Mouse (Mus musculus): ENCODE data around the gene Pla2g3.

The Pla2g3 gene

DNA sequence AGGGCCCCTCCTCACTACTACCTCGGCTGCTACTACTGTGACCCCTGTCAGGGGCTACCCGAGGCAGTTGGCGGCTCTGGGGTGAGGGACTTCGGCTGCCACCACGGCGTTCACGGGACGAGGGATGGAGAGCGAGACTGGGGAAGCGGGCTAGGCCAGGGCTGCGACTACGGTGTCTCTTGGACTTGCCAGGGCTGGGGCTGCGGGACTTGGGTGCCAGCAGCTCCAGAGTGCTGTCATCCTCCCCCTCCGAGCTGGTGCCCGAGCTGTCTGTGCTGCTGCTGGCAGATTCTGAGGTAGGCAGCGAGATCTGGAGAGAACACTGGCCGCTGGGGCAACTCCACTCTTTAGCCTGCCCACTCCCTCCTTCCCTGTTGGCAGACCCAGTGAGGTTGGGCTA is 6.8 kb downstream of the Pla2g3 start:
- DNase-seq (ENCODE audit: low spot score) = no peak

DNA sequence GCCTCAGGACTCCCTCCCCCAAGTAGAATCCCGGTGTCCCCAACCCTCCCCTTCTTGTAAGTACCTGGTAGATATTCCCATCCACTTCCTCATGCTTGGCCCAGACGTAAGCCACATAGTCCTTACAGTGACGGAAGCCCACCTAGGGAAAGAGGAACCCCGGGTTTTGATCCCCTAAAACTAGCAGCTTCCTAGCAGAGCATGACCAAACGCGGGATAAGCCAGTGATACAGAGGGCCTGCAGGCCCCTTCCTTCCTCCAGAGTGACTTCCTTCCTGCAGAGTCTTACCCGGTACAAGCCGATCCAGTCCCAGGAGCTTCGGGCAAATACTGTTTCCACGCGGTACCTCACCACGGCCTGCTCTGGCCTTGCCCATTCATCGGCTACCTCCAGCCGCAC is 7.4 kb downstream of the Pla2g3 start:
- no peak for DNase-seq (ENCODE audit: low spot score)

DNA sequence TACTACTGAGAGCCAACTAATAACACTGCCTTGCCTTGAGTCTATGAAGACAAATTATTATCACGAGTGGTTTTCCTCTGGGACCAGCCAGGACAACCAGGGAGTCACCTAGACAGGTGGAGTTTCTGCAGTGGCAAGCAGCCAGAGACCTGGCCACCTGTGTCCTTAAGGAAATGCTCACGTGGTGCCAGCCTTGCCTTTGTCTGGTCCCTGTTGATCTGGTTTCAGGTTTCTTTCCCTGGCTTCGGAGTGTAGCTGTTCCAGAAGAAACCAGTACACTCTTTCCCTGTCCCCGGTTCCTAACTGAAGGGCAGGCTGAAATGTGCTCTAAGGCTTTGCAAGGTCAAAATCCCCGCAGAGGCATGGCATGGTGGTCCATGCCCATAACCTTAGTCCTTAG is 8.7 kb downstream of the Pla2g3 start:
- no peak for DNase-seq (ENCODE audit: low spot score)

DNA sequence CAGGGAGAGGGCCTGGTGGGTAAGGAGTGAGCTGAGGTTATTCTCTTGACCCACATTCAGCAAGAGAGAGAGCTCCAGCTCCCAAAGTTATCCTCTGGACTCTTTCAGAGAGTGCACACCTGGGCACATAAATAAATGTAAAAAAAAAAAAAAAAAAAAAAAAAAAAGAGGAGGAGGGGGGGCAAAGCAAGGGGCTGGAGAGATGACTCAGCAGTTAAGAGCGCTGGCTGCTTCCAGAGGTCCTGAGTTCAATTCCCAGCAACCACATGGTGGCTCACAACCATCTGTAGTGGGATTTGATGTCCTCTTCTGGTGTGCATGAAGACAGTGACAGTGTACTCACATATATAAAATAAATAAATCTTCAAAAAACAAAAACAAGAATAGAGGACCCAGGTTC is 9.2 kb downstream of the Pla2g3 start:
- no peak for DNase-seq (ENCODE audit: low spot score)

DNA sequence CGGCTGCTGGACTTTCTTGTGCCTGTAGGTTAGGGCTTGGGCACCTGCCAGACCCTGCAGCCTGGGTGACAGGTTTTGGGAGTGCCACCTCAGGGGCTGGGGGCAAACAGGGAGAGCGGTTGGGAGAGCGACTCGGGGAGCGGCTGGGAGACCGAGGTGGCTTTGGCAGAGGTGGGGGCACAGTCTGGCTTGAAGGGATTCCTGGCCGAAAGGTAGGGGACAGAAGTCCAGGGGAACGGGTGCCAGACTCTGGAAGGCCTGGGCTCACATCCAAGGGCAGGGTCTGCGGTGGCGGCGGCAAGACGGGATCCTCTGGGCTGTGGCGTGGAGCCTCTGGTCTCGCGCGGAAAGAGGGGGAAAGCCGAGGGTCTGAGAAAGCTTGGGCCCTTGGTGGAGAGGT is 14.0 kb downstream of the Pla2g3 start:
- no peak for DNase-seq (ENCODE audit: low spot score)

DNA sequence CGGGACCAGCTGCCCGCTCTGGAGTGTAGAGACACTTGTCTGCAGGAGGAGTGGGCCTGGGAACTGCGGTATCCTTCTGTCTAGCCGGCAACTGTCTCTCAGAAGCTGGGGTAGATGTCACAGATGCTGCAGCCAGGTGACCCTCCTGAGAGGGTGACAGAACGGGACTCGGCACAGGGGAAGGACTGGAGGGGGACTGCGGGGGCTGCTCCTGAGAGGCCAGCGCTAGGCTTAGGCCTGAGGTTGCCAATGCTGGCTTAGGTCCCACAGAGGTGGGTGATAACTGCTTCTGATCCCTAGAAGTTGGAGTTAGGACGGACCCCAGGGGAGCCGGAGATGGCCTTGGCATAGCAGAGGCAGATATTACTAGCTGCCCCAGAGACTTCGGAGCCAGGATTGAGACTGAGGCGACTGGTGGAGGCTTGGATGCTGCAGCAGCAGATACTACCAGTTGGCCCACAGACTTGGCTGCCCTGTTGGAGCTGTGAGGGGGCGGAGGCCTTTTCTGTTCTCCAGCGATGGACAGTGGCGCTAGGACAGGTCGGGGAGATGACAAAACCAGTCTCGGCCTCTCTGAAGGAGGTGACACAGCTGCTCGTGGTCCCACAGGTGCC is 14.5 kb downstream of the Pla2g3 start:
- no peak for DNase-seq (ENCODE audit: low spot score)

DNA sequence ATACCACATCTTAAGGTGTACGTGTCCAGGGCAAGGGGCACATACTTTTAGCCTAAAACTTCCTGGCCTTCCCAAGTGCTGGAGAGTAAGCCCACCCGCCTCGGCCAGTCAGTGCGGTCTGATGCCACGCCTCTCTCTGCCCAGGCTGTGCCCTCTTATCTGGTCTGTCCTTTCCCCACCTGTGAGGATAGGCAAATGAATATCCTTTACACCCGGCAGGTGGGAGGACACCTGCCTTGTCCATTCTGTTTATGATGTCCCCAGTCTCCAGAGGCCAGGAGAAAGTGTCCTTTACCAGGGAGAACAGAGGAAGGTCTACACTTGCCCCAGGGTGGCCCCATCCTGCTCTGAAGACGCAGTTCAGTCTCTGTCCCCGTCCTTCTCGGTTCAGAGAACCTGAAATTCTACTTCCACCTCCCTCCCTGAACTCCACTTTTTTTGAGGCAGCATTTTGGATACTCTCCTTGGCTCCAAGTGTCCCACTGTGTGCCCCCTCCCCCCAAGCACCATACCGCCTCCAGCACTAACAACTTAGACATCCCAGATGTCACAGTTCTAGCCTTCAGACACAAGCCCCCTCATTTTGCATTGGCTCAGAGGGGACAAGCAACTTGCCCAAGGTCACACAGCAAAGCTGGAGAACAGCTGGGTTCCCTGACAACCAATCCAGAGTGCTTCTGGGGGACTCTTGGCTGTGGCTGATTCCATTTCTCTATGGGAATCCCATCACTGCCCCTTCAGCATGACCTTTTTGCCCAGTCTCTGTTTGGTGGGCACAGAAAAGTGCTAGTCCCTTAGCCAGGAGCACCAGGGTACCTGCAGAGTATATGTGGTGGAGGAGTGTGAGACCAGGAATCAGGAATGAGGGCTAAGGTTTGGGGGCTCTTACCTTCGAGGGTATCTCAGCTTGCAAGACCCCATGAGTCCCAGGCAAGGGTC is 15.9 kb downstream of the Pla2g3 start:
- no peak for DNase-seq (ENCODE audit: low spot score)

DNA sequence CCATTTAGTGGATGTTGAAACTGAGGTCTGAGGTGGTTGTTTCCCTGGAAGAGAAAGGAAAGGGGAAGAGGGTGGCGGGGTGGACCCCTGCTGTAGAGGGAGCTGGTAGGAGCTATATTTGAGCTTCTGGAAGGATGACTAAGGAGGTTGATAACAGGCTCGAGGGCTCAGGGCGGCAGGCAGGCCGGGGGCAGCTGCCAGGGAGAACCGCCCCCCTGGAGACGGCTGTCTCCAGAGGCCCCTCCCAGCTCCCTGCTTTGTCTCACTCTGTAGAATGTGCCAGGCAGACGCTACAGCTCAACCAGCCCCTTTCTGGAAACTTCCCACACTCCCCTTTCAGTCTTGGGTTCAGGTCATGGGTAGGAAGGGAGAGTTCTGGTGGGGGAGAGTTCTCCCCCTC is 20.1 kb downstream of the Pla2g3 start:
- no peak for DNase-seq (ENCODE audit: low spot score)

DNA sequence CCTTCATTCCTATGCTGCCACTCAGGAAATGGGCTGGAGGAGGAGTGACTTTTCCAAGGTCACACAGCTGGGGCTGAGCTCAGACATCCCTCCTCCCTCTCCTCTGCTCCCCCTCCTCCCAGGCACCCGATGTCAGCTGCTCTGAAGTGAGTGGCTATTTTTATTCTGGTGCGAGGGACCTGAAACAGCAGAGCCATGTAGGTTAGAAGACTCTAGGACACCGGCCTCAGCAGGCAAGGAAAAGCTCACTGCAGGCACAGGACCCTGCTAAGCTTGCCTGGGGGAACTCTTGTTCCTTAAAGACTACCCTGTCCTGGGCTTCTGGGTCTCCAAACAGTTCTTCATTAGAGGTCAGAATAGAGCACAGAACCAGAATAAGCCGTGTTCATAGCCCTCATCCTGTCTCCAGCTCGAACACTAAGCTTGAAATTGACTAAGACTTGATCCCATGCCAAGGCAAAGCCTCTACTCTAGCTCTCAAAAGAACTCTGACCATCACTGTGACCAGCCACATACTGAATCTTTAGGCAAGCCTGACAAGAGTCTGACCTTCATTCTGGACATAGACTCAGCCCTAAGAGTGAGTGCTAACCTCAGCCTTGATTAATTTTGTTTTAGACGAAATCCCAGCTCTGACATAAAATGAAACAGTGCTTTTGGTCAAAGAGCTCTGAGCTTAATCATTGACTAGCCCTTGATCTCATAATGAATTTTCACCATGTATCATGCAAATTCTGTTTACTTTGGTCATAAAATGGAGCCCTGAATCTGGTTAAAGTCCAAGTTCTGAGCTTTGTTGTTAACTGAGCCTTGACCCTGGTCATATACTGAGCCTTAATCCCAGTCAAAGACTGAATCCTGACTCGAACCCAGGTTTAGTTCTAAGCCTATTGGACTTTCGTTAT is 21.3 kb downstream of the Pla2g3 start:
- no peak for DNase-seq (ENCODE audit: low spot score)

DNA sequence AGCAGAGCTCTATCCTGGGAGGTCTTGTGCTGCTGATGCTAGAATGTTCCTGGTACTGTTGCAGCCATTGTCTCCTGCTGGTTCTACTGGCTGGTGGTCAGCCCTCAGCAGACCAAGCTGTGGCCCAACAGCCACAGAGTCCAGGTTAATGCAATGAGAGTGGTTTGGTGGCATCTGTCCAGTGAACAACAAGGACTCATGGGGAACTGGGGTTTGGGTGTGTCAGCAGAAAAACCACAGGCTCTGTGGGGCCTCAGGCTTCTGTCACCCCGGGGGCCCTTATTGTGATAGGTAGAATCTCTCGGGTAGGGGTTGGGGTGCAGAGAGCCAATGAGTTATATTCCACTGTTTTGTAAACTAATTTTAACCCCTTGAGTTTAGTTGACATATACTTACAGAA is 22.2 kb downstream of the Pla2g3 start:
- no peak for DNase-seq (ENCODE audit: low spot score)

DNA sequence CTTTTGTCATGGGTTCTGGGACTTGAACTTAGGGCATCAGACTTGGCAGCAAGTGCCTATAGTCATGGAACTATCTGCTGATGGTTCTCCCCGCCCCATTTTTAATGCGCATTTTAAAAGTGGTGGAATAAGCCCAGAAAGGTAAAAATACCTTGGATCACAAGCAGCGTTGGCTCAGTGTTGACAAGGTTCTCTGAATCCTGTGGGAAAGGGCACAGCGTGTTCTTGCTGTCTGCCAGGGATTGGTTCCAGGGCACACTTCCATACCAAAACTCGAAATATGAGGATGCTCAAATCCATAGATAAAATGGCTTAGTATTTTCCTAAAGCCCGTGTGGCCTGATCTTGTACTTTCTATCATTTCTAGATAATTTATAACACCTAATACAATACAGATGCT is 25.2 kb downstream of the Pla2g3 start:
- no peak for DNase-seq (ENCODE audit: low spot score)

DNA sequence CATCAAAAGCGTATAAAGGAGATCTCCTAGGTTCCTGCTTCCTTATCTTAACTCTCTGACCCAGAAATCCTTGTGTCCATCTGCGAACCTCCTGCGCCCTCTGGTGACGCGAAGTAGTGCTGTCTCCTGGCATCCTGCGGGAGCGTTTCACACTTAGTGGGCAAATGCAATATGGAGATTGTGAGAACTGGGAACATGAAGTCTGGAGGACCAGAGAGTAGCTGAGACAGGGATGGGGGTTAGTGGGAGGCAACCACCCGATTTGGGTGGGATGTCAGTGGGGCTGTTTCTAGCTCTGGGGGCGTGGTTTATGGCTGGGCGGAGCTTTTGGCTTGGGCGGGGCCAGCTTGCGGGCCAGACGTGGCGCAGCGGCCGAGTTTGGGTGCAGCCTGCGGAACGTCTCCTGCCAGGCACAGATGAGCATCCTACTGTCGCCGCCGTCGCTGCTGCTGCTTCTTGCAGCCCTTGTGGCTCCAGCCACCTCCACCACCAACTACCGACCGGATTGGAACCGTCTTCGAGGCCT is 26.5 kb downstream of the Pla2g3 start, which contains the start of gene Selenom:
Gene Selenom, plus strand, starts transcription at position 156 of the 526 bp plus-strand sequence.
- DNase-seq (ENCODE audit: low spot score) = peak; percentile 79

DNA sequence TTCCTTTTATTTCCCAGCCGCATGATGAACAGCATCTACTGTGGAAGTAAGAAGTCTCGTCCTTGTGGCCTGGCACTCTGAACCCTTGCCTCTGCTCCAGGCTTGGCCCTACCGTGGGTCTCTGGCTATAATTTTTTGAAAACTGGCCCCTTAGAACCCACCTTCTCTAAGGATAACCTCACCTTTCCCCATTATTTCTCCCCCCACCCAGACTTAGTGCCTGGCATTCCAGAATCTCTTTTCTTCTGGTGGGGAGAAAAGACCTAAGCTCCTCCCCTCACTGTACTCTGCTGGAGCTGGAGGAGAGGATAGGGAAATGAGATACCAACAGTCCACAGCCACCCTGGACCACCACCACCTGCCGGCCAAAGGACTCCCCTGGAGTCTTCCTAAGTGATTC is 27.1 kb downstream of the Pla2g3 start:
- DNase-seq (ENCODE audit: low spot score) = no peak

DNA sequence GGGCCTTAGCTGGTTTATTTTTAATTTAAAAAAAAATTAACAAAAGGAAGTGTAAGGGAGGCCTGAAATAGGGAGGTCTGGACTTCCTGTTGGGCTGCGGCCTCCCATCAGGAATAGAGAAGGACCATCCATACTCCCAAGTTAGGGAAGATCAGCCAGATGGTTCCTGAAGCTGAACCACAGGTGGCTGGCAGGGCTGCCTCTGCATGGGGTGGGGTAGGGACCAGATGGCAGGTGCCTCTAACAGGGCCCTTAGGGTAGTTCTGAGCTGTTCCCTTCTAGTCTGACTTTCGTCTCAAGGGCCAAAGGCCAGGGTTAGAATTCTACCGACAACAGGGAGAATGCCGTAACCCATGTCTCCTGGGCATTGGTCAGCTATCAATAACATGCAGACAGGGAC is 27.6 kb downstream of the Pla2g3 start:
- DNase-seq (ENCODE audit: low spot score) = no peak

DNA sequence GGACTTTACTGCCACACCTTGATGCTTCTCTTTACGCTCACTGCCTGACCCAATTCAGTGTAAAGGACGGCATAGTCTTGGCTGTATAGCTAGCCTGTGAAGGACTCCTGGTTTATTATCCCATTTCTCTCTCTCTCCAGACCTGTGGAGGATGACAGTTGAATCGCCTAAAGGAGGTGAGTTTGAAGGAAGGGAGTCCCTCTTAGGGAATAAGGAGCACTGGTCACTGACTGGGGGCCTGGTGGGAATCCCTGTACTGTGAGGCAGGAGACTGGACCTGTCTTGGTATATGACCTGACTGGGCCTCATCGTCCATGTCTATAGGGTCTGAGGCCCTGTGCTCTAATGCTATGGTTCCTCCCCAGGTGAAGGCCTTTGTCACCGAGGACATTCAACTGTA is 28.0 kb downstream of the Pla2g3 start:
- no peak for DNase-seq (ENCODE audit: low spot score)

DNA sequence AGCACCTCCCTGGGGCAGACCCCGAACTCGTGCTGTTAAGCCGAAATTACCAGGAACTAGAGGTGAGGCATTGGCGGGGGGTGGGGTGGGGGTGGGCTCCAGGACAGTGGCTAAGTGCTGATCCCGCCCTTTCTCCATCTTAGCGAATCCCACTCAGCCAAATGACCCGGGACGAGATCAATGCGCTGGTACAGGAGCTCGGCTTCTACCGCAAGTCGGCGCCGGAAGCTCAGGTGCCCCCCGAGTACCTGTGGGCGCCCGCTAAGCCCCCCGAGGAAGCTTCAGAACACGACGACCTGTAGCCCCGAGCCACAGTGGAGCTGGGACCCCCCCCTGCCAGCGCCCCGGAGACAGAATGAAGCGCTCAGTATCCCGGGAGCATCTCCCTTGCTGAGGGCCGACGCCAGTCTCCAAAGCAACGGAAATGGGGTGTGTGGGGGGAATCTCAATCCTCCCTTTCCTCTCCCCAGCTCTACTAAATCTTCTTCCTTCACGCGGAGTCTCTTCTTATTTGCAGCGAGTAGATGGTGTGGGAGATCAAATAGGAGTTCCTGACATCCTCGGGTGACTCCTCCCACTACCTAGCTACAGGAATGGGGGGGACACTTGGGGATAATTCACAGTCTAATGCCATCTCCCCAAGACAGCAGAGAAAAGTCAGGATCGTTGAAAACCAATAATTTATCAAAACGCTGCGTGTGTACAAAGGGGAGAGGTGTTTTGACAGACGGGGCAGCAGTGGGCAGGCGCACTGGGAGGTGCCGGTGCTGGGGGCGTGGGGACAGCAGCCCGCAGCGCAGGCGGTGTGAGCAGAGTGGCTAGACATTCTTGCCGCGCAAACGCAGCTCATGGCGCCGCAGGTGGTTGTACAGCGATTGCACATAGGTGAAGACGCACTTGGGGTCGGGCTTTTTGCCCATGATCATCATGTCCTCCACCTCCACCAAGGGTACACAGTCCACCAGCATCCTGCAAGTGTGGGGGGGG is 29.1 kb downstream of the Pla2g3 start:
- no peak for DNase-seq (ENCODE audit: low spot score)

DNA sequence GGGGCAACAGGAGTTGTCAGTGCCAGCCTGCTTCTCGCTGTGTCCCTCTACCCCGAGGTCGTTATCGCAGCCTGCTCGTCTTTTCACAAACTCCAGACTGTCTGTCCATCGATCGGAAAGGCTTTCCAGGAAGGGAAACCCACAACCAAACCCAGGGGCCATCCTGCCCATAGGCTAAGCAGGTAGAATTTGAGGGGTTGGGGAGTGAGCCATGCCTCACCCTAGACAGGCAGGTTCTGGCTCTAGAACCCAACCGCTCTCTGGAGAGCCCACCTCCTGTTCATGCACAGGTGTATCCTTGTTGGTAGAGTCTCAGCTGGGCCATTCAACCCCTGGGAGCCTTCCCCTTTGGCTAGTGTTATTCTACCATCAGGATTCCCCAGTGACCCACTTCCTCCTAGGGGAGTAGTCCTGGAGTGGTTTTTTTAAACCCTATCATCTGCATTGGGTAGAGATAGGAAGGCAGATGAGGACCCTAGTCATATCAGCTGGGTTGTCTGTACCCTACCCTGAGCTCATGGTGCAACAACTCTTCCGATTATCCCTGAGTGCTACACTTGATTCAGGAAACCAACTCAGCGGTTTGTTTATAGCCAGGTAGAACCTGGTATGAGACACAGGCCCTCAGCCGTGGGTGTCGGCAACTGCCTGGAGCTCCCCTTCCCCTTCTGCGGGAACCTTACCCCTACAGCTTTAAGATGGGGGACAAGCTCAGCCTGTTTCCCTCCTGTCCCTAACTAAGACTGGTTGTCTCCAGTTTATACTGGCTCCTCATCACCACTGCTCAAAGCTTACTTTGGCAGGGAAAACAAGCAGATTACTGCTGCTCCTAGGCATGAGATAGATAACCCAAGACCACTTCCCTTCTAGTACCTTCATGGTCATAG is 30.0 kb downstream of the Pla2g3 start:
- DNase-seq (ENCODE audit: low spot score) = no peak

DNA sequence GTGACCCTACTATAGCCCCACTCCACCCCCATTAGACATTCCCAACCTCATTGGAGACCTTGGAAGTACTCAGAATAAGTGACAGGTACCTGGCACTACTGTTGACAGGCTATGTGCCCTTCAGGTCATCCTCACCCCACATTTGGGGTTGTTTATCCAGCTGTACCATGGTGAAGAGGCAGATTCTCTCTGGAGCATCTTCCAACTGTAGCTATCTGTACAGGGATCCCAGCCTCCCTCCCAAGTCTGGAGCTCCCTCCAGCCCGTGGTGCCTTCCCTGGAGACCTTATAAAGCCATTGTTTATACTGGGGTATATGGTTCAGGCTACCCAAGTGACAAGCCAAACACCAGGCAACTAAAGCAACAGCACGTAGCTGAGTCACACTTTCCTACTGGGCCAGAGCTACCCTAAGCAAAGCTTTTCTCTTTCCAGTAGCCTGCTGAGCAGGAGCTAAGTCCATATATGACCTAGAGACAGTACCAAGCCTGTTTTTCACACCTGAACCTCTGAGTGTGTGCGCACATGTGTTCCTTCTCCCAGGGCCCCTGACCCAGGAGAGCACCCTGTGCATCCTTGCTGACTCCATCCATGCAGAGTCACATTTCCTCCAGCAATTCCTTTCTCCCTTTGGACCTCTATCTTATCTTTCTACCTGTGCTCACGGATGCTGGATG is 31.1 kb downstream of the Pla2g3 start:
- DNase-seq (ENCODE audit: low spot score) = no peak

DNA sequence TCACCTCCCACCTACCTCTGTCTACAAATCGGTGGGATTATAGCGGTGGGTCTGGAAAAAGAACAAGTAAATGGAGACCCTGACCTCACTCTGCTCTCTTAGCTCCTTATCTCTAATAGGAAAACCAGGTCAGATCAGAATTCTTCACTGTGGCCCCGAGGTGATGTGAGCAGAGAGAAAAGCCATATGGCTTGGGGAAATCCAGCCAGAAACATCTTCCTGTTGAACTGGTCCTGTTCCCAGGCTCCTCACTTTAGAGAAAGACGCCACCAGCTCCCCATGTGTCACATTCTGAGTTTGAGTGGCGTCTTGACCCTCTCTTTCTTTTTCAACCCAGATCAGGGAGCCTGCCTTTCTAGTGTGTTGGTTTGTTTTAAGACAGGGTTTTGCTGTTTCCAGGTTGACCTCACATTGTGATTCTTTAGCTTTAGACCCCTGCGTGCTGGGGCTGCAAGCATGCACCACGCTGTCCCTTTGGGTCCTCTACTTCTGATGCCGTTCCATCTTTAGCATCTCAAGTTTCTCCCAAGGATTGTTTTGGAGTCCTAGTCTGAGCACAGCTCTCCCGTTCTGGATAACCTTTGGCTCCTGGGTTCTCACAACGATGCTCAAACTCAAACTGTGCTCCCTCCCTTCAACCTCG is 31.8 kb downstream of the Pla2g3 start:
- DNase-seq (ENCODE audit: low spot score) = no peak

Measured in testis, postnatal 14 days (tissue).